Mouse (Mus musculus): ENCODE data around the gene Ap3b1.

DNA sequence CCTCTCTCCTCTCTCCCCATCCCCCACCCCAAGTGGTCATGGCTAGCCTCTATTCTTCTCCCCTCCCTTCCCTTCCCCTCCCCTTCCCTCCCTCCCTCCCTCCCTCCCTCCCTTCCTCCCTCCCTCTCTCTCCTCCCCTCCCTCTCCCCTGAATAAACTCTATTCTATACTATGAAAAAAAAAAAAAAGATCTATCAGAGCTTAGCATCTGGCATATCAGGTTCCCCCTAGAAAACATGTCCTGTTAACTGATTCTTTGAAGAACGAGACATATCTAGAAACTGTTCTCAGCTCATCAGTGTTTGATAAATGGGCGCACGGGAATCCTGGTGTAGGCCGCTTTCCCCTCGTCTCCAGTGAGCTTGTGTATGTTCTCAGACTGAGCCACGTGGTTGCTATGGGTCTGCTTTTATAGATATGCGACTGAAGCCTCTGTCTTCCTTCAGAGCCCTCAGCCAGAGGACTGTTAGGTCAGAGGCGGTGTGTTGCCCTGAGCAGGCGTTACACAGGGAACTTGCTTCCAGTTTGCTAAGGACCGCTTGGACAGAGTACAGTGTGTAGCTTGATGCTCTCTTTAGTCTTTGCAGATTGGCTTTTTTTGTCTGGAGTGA, 154.5 kb downstream of the Ap3b1 start:
- TF ChIP-seq CTCF (IDR thresholded peaks at IDR 0.05; ENCODE audit: control insufficient read depth, insufficient read depth, low read length) (no peak), POLR2A (IDR thresholded peaks at IDR 0.05; ENCODE audit: borderline replicate concordance, control insufficient read depth, low read depth, low read length) (no peak)

All from bone marrow, adult 2 months (tissue).